Mouse (Mus musculus): Measurements from ENCODE around the gene Stard7.

The Stard7 gene

GRCm38 (mm10) chr2:127275551-127276320, 5.7 kb downstream of the Stard7 start:
- 47% methylated on average over 5 of the region's 5 CpGs for WGBS

GRCm38 (mm10) chr2:127292250-127292649, 22.2 kb downstream of the Stard7 start:
- WGBS: 82% methylated on average over 4 of the region's 4 CpGs

- 80% methylated on average over 7 of the region's 7 CpGs for WGBS
Measured at GRCm38 (mm10) chr2:127297001-127297805, 27.2 kb downstream of the Stard7 start.

- 98% methylated on average over 1 of the region's 1 CpGs for WGBS
Measured at GRCm38 (mm10) chr2:127298056-127298455, 28.0 kb downstream of the Stard7 start.

GRCm38 (mm10) chr2:127300701-127301100, 30.7 kb downstream of the Stard7 start:
- WGBS: 42% methylated on average over 3 of the region's 3 CpGs

- WGBS: 92% methylated on average over 3 of the region's 3 CpGs
Measured at GRCm38 (mm10) chr2:127301883-127302282, 31.9 kb downstream of the Stard7 start.

GRCm38 (mm10) chr2:127304192-127304591, 34.2 kb downstream of the Stard7 start:
- 97% methylated on average over 4 of the region's 4 CpGs for WGBS

- WGBS: 94% methylated on average over 3 of the region's 3 CpGs
Measured at GRCm38 (mm10) chr2:127304609-127305210, 34.7 kb downstream of the Stard7 start.

- WGBS: 52% methylated on average over 3 of the region's 3 CpGs
Measured at GRCm38 (mm10) chr2:127307179-127307578, 37.2 kb downstream of the Stard7 start.

- WGBS: 93% methylated on average over 2 of the region's 2 CpGs
Measured at GRCm38 (mm10) chr2:127308660-127309059, 38.6 kb downstream of the Stard7 start.

- WGBS: 58% methylated on average over 2 of the region's 2 CpGs
Measured at GRCm38 (mm10) chr2:127310246-127310645, 40.2 kb downstream of the Stard7 start.

GRCm38 (mm10) chr2:127310685-127311084, 40.7 kb downstream of the Stard7 start:
- 88% methylated on average over 7 of the region's 7 CpGs for WGBS

GRCm38 (mm10) chr2:127311193-127311592, 41.2 kb downstream of the Stard7 start:
- 91% methylated on average over 1 of the region's 1 CpGs for WGBS

- 93% methylated on average over 4 of the region's 4 CpGs for WGBS
Measured at GRCm38 (mm10) chr2:127312801-127313200, 42.8 kb downstream of the Stard7 start.

- WGBS: 71% methylated on average over 4 of the region's 4 CpGs
Measured at GRCm38 (mm10) chr2:127313878-127314277, 43.9 kb downstream of the Stard7 start.

- WGBS: 77% methylated on average over 6 of the region's 6 CpGs
Measured at GRCm38 (mm10) chr2:127314467-127315154, 44.6 kb downstream of the Stard7 start.

GRCm38 (mm10) chr2:127315155-127315470, 45.1 kb downstream of the Stard7 start:
- WGBS: 100% methylated on average over 1 of the region's 1 CpGs

GRCm38 (mm10) chr2:127316431-127316830, 46.4 kb downstream of the Stard7 start:
- 91% methylated on average over 5 of the region's 5 CpGs for WGBS

GRCm38 (mm10) chr2:127318136-127318535, 48.1 kb downstream of the Stard7 start:
- WGBS: 86% methylated on average over 4 of the region's 4 CpGs

- WGBS: 76% methylated on average over 4 of the region's 4 CpGs
Measured at GRCm38 (mm10) chr2:127319071-127319470, 49.1 kb downstream of the Stard7 start.

- WGBS: 78% methylated on average over 6 of the region's 6 CpGs
Measured at GRCm38 (mm10) chr2:127322671-127323285, 52.8 kb downstream of the Stard7 start.

GRCm38 (mm10) chr2:127323667-127324066, 53.6 kb downstream of the Stard7 start:
- WGBS: 93% methylated on average over 1 of the region's 1 CpGs
